Mouse (Mus musculus) limb, embryonic 10.5 days (tissue): ENCODE measurements around the gene Il1b. TPM values are rescaled to one million over a fixed set of nuclear protein-coding genes. Genes with fewer than 3 reads are reported as not detected.

Experiments
- DNase-seq: peaks from one replicate; pipeline ENCODE4 v3.0.0-alpha.2; 2017; ENCODE audit warnings: low spot score
- H3K27ac ChIP-seq: fragments of 300-500 bp; sonication (generic); 2 replicates; pipeline ENCODE4 v1.5.1; 2016; ENCODE audit warnings: mild to moderate bottlenecking
- H3K27me3 ChIP-seq: fragments of 300-500 bp; sonication (generic); 2 replicates; pipeline ENCODE4 v1.6.1; 2016; ENCODE audit warnings: low read depth, mild to moderate bottlenecking; ENCODE audit not compliant: poor library complexity, severe bottlenecking
- H3K36me3 ChIP-seq: fragments of 300-500 bp; sonication (generic); 2 replicates; pipeline ENCODE4 v1.6.1; 2016; ENCODE audit warnings: mild to moderate bottlenecking, moderate library complexity
- H3K4me1 ChIP-seq: fragments of 300-500 bp; sonication (generic); 2 replicates; pipeline ENCODE4 v1.6.1; 2016
- H3K4me3 ChIP-seq: fragments of 300-500 bp; sonication (generic); 2 replicates; pipeline ENCODE4 v1.5.1; 2016; ENCODE audit warnings: mild to moderate bottlenecking, moderate library complexity
- H3K9me3 ChIP-seq: fragments of 300-500 bp; sonication (generic); replicated peaks from 2 replicates; pipeline ENCODE4 v1.6.1; 2016; ENCODE audit warnings: mild to moderate bottlenecking
- WGBS: fragments of 180-500 bp; shearing (Covaris S2); methylation state at CpG from one replicate; pipeline ENCODE4 v1.1.7; 2016; 5-methylcytosine and 5-hydroxymethylcytosine counted together
- polyA plus RNA-seq: library from polyadenylated mRNA; unstranded; fragments of >200 nt; fragmentation: Nextera tagmentation; extraction: Ambion mirVana; gene quantifications from 2 replicates; pipeline ENCODE4 v1.2.1, GENCODE M21; 2016

Gene Il1b
- polyA plus RNA-seq, 1 experiment from 2014 or later: not detected

DNA sequence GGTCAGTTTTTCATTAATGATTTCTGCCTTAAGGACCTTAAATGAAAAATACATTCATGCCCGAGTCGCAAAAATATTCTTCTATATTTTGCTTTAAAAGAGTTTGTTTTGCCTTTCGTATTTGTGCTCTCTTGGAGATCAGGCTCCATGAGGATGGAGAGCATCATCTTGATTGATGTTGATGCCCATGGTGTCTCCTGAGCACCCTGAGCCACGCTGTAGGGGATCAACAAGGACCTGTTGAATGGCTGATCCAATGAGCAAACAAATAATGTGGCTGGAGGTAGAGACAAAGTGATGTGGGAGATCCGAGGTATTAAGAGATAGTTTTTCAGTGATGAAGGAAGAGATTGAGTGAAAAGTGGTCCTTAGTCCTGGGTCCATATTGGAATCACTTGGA, 19.2 kb upstream of the Il1b start:
- H3K36me3 ChIP-seq: no peaks in the 10 kb centered on the region
- no peaks in the 10 kb centered on the region for H3K9me3 ChIP-seq
- no peak overlapping the region for H3K4me3 ChIP-seq
- 88% methylated on average over 5 of the region's 5 CpGs for WGBS
- no peak for DNase-seq
- no peaks in the 10 kb centered on the region for H3K4me1 ChIP-seq
- no peak overlapping the region for H3K27ac ChIP-seq
- H3K27me3 ChIP-seq: no peaks in the 10 kb centered on the region

DNA sequence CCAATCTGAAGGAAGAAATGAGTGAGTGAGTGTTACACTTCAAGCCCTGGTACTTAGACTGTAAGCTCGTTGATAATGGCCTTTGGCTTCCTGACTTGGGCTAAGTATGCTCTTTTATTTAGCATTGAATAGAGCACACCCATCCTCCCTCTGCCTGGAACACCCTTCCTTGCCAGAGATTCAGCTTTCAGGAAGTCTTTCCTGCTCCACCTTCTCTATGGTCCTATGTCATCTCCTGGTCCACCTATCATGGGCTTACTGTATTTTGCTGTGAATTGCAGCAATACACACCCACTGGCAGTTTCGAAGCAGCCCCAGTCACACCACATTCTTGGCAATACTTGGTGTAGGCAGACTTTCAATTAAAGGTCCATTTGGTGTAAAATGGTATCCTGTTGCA, 18.4 kb upstream of the Il1b start:
- Histone ChIP-seq H3K4me1 (no peaks in the 10 kb centered on the region), H3K27me3 (no peaks in the 10 kb centered on the region), H3K9me3 (no peaks in the 10 kb centered on the region), H3K36me3 (no peaks in the 10 kb centered on the region), H3K4me3 (no peak overlapping the region), H3K27ac (no peak overlapping the region)
- 82% methylated on average over 2 of the region's 2 CpGs for WGBS
- no peak for DNase-seq

DNA sequence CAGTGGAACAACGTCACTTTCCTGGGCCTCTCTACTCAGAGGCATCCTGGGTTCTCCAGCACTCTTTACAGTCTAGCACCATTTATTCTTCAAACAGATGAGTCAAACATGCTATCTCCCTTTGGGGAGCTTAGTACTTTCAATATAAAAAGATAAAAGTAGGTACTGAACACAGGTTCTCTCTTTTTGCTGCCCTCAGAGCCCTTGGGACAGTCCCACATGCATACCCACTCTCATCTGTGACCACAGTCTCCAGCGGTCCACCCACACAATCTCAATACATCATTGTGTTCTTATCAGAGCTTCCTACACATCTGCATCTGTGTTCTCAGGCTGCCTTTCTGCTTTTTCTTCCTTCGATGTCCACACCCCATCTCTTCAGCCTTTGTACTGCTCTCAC, 14.4 kb upstream of the Il1b start:
- no peaks in the 10 kb centered on the region for H3K36me3 ChIP-seq
- H3K27ac ChIP-seq: no peak overlapping the region
- no peaks in the 10 kb centered on the region for H3K27me3 ChIP-seq
- no peak for DNase-seq
- no peak overlapping the region for H3K4me3 ChIP-seq
- WGBS: 90% methylated on average over 3 of the region's 3 CpGs
- H3K9me3 ChIP-seq: no peaks in the 10 kb centered on the region
- H3K4me1 ChIP-seq: no peaks in the 10 kb centered on the region

DNA sequence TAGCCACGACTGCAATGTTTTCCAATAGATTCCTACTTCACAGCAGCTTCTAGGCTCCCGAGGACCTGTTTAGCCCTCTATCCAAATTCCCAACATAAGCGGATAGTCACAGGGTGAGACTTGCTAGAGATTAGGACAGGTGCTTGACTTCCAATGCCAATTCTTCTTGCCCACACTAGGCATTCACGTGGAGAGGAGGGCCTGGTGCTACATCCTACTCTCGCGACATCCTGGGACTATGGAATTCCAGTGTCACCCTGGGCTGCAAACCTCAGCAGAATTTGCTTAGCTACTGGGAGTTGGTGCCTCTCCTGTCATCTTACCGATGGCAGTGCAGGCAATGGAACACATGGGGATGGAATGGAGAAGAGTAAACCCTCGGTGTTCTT, 13.3 kb upstream of the Il1b start:
- Histone ChIP-seq H3K4me1 (no peaks in the 10 kb centered on the region), H3K4me3 (no peak overlapping the region), H3K9me3 (no peaks in the 10 kb centered on the region), H3K27ac (no peak overlapping the region), H3K36me3 (no peaks in the 10 kb centered on the region), H3K27me3 (no peaks in the 10 kb centered on the region)
- 89% methylated on average over 8 of the region's 8 CpGs for WGBS
- DNase-seq: no peak

DNA sequence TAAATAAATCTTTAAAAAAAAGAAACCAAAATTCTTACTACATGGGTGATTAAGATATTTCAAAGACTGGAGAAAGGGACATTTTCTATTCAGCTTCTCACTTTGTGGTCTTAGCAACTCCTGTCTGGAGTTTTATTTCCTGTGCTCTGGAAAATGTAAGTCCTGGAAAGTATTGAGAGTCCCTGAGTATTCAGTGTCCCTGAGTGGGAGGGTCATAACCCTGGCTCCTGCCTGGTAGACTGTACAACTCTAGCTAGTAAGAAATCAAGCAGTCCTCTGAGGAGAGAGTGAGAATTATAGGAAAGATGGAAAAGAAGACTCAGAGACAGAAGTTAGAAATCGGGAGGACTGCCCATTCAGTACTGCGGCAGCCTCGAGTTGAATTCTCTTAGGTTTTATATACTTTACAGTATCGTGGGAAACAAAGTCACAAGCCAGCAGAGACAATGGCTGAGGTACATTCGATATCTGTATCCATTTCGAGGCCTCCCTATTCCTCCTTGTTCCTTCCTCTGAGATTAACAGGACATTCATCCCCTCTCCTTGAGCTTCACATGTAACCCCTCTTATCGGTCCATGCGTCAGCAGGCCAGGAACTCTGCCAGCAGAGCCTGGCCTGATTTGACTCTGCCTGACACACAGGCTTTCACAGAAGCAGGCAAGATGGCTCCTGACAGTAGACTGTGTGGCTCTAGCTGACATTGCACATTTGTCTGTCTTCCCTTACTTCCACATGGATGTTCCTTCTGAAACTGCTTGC, 12.8 kb upstream of the Il1b start:
- Histone ChIP-seq H3K27ac (no peak overlapping the region), H3K9me3 (no peaks in the 10 kb centered on the region), H3K4me1 (no peaks in the 10 kb centered on the region), H3K4me3 (no peak overlapping the region), H3K36me3 (no peaks in the 10 kb centered on the region), H3K27me3 (no peaks in the 10 kb centered on the region)
- DNase-seq: no peak
- WGBS: 92% methylated on average over 8 of the region's 8 CpGs

DNA sequence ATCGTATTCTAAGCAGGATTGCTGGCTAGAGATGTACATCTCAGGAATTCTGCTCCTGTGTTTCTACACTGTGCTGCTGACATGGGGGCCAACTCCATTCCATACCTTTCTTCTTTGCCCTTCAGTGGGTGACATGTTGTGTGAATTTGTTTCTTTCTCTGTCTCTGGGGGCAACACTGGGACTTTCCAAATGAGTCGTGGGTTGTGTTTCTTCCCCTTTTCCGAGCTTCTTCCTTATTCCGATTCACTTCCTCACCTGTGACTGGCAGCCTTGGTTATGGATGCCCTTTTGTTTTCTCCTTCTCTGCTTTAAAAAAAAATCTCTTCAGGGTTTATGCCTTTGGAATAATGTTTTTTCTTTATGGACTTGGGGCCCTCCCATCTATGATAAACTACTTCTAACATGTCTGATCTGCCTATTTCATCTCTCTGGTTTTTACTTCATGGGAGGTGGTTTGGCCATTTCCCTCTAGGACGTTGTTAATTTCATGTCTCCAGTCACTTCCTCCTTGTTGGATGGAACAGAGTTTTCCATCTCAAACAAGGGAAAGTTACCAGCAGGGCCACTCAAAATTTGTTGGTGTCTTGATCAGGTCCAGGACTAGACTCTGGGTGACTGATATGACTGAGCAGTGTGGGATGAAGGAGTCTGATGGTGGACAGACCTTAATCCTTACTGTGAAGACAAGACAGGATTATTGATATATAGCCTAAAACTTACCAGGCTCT, 10.0 kb upstream of the Il1b start:
- WGBS: 85% methylated on average over 5 of the region's 5 CpGs
- no peak overlapping the region for H3K27ac ChIP-seq
- H3K27me3 ChIP-seq: no peaks in the 10 kb centered on the region
- H3K4me3 ChIP-seq: no peak overlapping the region
- no peaks in the 10 kb centered on the region for H3K36me3 ChIP-seq
- DNase-seq: no peak
- H3K4me1 ChIP-seq: no peaks in the 10 kb centered on the region
- H3K9me3 ChIP-seq: no peaks in the 10 kb centered on the region

DNA sequence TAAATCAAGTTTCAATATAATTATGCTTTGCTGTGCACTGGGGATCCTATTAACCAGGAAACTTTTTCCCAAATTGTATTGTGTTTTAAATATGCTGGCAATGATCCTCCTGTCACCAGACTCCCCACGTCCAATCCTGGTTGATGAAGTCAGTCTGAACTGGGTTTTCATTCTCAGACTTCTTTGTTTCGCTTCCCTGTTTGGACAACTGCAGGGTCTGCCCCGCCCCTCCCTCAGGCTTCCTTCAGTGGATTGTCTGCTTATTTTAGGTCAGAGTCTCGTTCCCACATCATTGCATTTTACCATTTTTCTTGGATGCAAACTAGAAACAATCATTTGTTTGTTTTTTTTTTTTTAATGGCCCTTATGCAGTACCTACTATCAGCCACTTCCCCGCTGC, 9.3 kb upstream of the Il1b start:
- 86% methylated on average over 5 of the region's 5 CpGs for WGBS
- no peaks in the 10 kb centered on the region for H3K9me3 ChIP-seq
- no peaks in the 10 kb centered on the region for H3K27me3 ChIP-seq
- no peak overlapping the region for H3K27ac ChIP-seq
- no peaks in the 10 kb centered on the region for H3K36me3 ChIP-seq
- H3K4me1 ChIP-seq: no peaks in the 10 kb centered on the region
- DNase-seq: no peak
- no peak overlapping the region for H3K4me3 ChIP-seq

DNA sequence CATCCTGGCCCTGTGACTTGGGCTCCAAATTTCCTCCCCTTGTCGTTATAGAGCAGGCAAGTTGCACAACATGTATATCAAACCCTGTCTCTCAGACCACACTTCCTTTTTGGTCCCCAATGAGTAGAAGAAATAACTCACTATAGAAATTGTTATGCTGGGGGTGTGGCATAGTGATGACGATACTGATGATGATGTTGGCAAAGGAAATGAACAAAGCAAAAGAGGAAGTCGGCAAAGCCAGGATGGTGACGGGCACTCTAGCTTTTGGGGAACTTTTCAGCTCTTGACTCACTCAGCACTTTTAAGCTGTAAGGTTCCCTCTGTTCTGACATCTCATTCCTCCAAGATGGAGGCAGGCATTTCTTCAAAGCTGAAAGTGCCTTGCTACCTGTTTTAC, 2.4 kb upstream of the Il1b start:
- H3K9me3 ChIP-seq: no peaks in the 10 kb centered on the region
- H3K4me1 ChIP-seq: no peaks in the 10 kb centered on the region
- no peaks in the 10 kb centered on the region for H3K36me3 ChIP-seq
- no peak for DNase-seq
- H3K27me3 ChIP-seq: no peaks in the 10 kb centered on the region
- WGBS: 90% methylated on average over 4 of the region's 4 CpGs
- no peak overlapping the region for H3K27ac ChIP-seq
- no peak overlapping the region for H3K4me3 ChIP-seq

DNA sequence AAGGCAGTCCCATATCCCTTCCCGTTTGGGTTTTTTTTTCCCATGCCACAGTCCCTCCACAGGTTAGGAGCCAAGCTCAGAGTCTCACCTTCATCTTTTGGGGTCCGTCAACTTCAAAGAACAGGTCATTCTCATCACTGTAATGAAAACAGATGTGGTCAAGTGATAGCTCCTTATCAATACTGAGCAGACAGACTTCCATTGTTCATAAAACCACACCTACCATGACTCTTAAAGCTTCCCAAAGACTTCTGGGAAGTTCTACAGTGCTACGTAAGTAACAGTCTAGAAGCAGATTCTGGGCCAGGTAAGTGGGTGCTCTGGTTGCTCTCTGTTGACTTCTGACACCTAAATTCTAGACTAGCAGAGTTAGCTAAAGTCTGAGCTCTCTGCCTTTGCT, 1.3 kb downstream of the Il1b start:
- H3K27me3 ChIP-seq: no peaks in the 10 kb centered on the region
- 80% methylated on average over 3 of the region's 3 CpGs for WGBS

DNA sequence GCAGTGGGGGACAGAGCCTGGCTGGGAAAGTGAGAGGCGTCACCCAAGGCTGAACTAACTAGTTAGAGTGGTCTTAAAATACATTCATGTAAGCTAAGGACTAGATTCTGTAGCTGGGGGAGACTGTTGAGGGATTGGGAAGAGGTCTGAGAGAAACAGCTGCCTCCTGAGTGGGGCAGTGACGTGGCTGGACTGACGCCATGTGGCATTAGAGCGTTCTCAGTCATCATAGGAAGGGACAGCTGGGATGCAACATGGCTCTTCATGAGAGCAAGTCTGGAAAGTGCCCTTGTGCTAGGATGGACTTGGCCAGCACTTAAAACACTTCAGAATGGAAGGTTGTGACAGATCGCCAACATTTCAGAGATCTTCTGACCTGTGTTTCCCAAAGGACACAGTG, 2.1 kb downstream of the Il1b start:
- WGBS: 94% methylated on average over 5 of the region's 5 CpGs
- H3K4me1 ChIP-seq: no peaks in the 10 kb centered on the region

More for the DNA sequence above, 1.3 kb downstream of the Il1b start:
- H3K4me3 ChIP-seq: no peak overlapping the region
- no peak for DNase-seq
- no peaks in the 10 kb centered on the region for H3K9me3 ChIP-seq
- no peak overlapping the region for H3K27ac ChIP-seq
- H3K36me3 ChIP-seq: no peaks in the 10 kb centered on the region
- no peaks in the 10 kb centered on the region for H3K4me1 ChIP-seq

DNA sequence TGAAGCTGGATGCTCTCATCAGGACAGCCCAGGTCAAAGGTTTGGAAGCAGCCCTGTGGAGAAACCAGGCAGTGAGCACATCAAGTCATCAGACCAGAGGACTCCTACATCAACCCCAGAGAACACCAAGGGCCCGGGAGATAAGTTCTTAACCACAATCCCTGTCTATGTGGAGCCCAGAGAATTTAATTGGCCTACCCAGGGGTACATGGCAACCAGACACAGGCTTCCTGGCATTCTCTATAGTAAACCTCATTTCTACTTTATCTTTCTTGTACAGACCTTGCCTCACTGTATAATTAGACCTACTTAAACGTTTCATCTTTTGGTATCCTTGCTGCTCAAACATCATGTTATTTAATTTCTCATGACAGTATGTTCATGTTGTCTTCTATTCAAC, 2.8 kb downstream of the Il1b start:
- WGBS: 75% methylated on average over 2 of the region's 2 CpGs
- no peaks in the 10 kb centered on the region for H3K36me3 ChIP-seq
- H3K27ac ChIP-seq: no peak overlapping the region
- H3K9me3 ChIP-seq: no peaks in the 10 kb centered on the region
- H3K4me1 ChIP-seq: no peaks in the 10 kb centered on the region
- no peaks in the 10 kb centered on the region for H3K27me3 ChIP-seq
- no peak overlapping the region for H3K4me3 ChIP-seq
- DNase-seq: no peak

More for the DNA sequence above, 2.1 kb downstream of the Il1b start:
- no peaks in the 10 kb centered on the region for H3K27me3 ChIP-seq
- no peak overlapping the region for H3K4me3 ChIP-seq
- no peak overlapping the region for H3K27ac ChIP-seq
- DNase-seq: no peak
- no peaks in the 10 kb centered on the region for H3K9me3 ChIP-seq
- no peaks in the 10 kb centered on the region for H3K36me3 ChIP-seq

DNA sequence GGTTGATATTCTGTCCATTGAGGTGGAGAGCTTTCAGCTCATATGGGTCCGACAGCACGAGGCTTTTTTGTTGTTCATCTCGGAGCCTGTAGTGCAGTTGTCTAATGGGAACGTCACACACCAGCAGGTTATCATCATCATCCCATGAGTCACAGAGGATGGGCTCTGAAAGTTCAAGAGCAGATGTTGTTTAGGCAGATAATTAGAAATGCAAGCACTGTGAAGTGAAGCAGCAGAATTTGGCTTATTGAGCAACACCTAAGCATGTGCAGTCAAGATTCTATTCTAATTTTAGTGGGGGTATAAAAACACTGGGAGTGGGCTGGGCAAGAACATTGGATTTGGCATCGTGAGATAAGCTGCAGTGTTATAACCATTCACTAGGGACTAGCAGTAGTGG, 3.7 kb downstream of the Il1b start:
- no peak for DNase-seq
- H3K4me3 ChIP-seq: no peak overlapping the region
- H3K4me1 ChIP-seq: no peaks in the 10 kb centered on the region
- H3K27me3 ChIP-seq: no peaks in the 10 kb centered on the region
- H3K9me3 ChIP-seq: no peaks in the 10 kb centered on the region
- 91% methylated on average over 5 of the region's 5 CpGs for WGBS
- no peak overlapping the region for H3K27ac ChIP-seq
- no peaks in the 10 kb centered on the region for H3K36me3 ChIP-seq

DNA sequence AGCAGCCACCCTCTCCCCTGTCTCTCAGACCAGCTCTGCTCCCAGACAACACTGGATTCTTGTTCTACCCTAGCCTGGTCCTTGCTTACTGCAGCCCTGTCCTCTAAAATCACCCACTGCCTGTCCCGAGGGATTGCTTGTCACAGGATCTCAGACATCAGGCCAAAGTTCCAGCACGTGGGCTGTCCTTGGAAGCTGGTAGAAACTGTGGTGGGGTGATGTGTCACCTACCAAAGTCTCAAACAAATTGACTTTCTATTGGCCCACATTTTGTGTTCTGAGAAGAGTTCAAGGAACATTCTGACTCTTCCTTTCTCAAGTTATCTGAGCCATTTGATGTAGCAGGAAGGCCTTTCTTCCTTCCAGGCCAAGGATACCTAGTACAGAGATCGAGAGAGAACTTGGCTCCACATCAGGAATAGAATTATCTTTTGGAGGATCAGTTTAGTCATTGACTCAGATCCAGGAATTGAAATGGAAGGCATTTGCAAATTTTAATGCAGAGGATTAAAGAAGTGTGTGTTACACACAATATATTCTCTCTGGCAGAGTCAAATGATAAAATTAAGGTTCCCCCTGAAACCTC, 9.9 kb downstream of the Il1b start:
- no peaks in the 10 kb centered on the region for H3K4me1 ChIP-seq
- H3K36me3 ChIP-seq: no peaks in the 10 kb centered on the region
- 82% methylated on average over 3 of the region's 3 CpGs for WGBS
- no peak overlapping the region for H3K27ac ChIP-seq
- H3K27me3 ChIP-seq: no peaks in the 10 kb centered on the region
- no peak for DNase-seq
- no peak overlapping the region for H3K4me3 ChIP-seq
- no peaks in the 10 kb centered on the region for H3K9me3 ChIP-seq
